Comparison of ENCODE assay signal across 8 mouse cellular contexts in the genomic region with DNA sequence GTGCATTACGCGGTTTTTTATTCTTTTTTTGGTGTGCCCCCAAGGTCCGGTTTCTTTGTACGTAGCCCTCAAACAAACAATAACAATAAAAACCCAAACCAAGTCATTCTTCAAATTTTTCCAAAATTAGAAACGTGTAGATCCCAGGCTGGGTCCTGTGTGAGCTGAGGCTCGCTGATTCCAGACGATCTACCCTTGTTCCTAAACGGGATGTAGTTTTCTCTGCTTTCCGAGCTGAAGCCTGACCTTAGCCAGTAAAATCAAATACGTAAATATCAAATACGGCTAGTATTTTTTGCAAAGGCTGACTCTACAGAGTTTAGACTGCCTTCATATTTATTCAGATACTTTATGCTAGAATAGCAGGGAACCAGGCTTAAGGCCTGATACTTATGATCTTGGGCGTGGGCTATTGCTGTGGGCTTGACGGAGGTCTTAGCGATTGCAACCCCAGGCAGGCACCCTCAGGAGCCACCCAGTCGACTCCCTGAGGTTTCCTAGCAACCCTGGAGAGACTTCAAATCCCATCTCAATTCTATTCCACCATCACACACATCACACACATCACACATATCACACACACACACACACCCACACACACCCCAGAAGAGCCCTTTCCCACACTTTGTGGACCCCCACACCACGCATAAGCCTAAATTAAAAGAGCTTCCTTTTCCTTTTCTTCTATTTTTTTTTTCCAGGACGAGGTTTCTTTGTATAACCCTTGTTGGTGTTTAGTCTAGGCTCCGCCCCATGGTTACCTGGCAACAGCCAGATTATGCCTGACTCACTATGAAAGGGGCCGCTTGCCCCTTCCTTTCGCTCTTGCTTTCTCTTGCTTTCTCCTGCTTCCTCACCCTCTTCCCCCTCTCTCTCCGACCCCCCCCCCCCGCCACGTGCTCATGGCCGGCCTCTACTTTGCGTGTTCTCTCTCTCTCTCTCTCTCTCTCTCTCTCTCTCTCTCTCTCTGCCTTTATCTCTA. TPM values are rescaled to one million over a fixed set of nuclear protein-coding genes. Genes with fewer than 3 reads are reported as not detected.
A peak's percentile ranks its signal among the peaks of the same experiment; 100 is the strongest.
DNase-seq lines count a peak whose midpoint lies in the region; ATAC-seq and TF ChIP-seq lines count a peak whose summit lies in the region.

No protein-coding gene starts in this region.

- peaks cover 6% of the 10 kb centered on the region; the same call in 1 of the 2 replicates for H3K79me2 ChIP-seq in heart, adult 2 months (replicated peaks; ENCODE audit: control insufficient read depth, insufficient read depth, low read length)

- H3K9me3 ChIP-seq in limb, embryonic 14.5 days (ENCODE audit: control insufficient read depth, low read length), result no peaks in the 10 kb centered on the region
- H3K9me3 ChIP-seq in midbrain, embryonic 16.5 days (replicated peaks; ENCODE audit: control insufficient read depth, low read length, poor library complexity, severe bottlenecking), result no peaks in the 10 kb centered on the region

- peak; percentile 34; the same call in 1 of the 2 replicates for TF ChIP-seq POLR2A in heart, adult 2 months (IDR thresholded peaks at IDR 0.05; ENCODE audit: insufficient read depth, low read depth, low read length)
- TF ChIP-seq POLR2A in limb, embryonic 14.5 days (IDR thresholded peaks at IDR 0.05; ENCODE audit: borderline replicate concordance, extremely low read depth, insufficient read depth, insufficient read length), result no peak

- peak overlapping the region; percentile 65 for H3K9ac ChIP-seq in heart, adult 2 months (ENCODE audit: low read depth, low read length)
- H3K9ac ChIP-seq in limb, embryonic 14.5 days (ENCODE audit: low read depth, low read length, severe bottlenecking), result peak overlapping the region; percentile 50
- H3K9ac ChIP-seq in midbrain, embryonic 16.5 days (ENCODE audit: low read depth, low read length), result peak overlapping the region; percentile 69

- 4% methylated on average over 24 of the region's 25 CpGs for WGBS in heart, adult 2 months
- WGBS in limb, embryonic 14.5 days, result 10% methylated on average over 24 of the region's 25 CpGs
- WGBS in midbrain, embryonic 16.5 days, result 5% methylated on average over 21 of the region's 25 CpGs

- H3K36me3 ChIP-seq in heart, adult 2 months (ENCODE audit: control insufficient read depth, insufficient read depth, low read length), result peaks cover 9% of the 10 kb centered on the region
- H3K36me3 ChIP-seq in limb, embryonic 14.5 days (ENCODE audit: control insufficient read depth, insufficient read depth, low read length), result no peaks in the 10 kb centered on the region
- no peaks in the 10 kb centered on the region for H3K36me3 ChIP-seq in midbrain, embryonic 16.5 days (ENCODE audit: control insufficient read depth, insufficient read depth, low read length)

- peak overlapping the region; percentile 99 for H3K27ac ChIP-seq in heart, adult 2 months
- peak overlapping the region; percentile 98 for H3K27ac ChIP-seq in limb, embryonic 14.5 days (replicated peaks; ENCODE audit: low read depth, low read length)
- H3K27ac ChIP-seq in midbrain, embryonic 16.5 days (ENCODE audit: low read length), result peak overlapping the region; percentile 100

- H3K27me3 ChIP-seq in heart, adult 2 months (ENCODE audit: control insufficient read depth, insufficient read depth, low read length), result no peaks in the 10 kb centered on the region
- no peaks in the 10 kb centered on the region for H3K27me3 ChIP-seq in limb, embryonic 14.5 days (ENCODE audit: control insufficient read depth, insufficient read depth, low read length)
- no peaks in the 10 kb centered on the region for H3K27me3 ChIP-seq in midbrain, embryonic 16.5 days (ENCODE audit: control insufficient read depth, insufficient read depth, low read depth, low read length)

- peak; percentile 72 to 81 for DNase-seq in urinary bladder, adult 18-20 months (ENCODE audit: low spot score in 2 of 2)
- no peak for DNase-seq in urinary bladder, adult 2 months (ENCODE audit: low spot score)
- DNase-seq in embryo, embryonic 9.5 days (ENCODE audit: extremely low spot score), result peak; percentile 83
- DNase-seq in heart, adult 2 months, result peak; percentile 81 to 87
- peak; percentile 86 for DNase-seq in kidney, adult 18-20 months
- peak; percentile 95 for DNase-seq in limb, embryonic 14.5 days (ENCODE audit: low spot score)
- peak; percentile 42 to 62 for DNase-seq in spleen, postnatal 14 days (ENCODE audit: low spot score in 2 of 2)

- TF ChIP-seq EP300 in heart, adult 2 months (IDR thresholded peaks at IDR 0.05; ENCODE audit: insufficient read depth, low read depth, low read length), result no peak; the same call in 1 of the 2 replicates

- no peak for TF ChIP-seq CTCF in heart, adult 2 months (IDR thresholded peaks at IDR 0.05)

- ATAC-seq in limb, embryonic 14.5 days (ENCODE audit: low FRiP score, low read depth), result peak; percentile 31; the same call in 1 of the 2 replicates
- ATAC-seq in midbrain, embryonic 16.5 days, result peak; percentile 73

- H3K4me1 ChIP-seq in heart, adult 2 months (ENCODE audit: control insufficient read depth, insufficient read depth, low read length), result peaks cover 11% of the 10 kb centered on the region
- H3K4me1 ChIP-seq in limb, embryonic 14.5 days (ENCODE audit: control insufficient read depth, insufficient read depth, low read length), result peaks cover 21% of the 10 kb centered on the region
- peaks cover 33% of the 10 kb centered on the region for H3K4me1 ChIP-seq in midbrain, embryonic 16.5 days (ENCODE audit: control insufficient read depth, insufficient read depth, low read length)

- peak overlapping the region; percentile 59 for H3K4me2 ChIP-seq in limb, embryonic 14.5 days (replicated peaks; ENCODE audit: low read depth, low read length, severe bottlenecking)
- peak overlapping the region; percentile 70 for H3K4me2 ChIP-seq in midbrain, embryonic 16.5 days (ENCODE audit: low read length)

- intact Hi-C loops in heart, adult 2 months (cut with DNase I), result no loop called here

- H3K4me3 ChIP-seq in heart, adult 2 months, result peak overlapping the region; percentile 52
- peak overlapping the region; percentile 38 for H3K4me3 ChIP-seq in limb, embryonic 14.5 days (replicated peaks; ENCODE audit: low read length)
- H3K4me3 ChIP-seq in midbrain, embryonic 16.5 days (ENCODE audit: low read depth, low read length), result peak overlapping the region; percentile 35

RNA-seq across cellular contexts. Expression of a gene that starts 3.9 kb away (rescaled TPM):
- 740 and 949 TPM in 2 replicates for polyA plus RNA-seq in urinary bladder, adult 2 months (2012; rRNA removed)
- total RNA-seq in heart, adult 2 months (2021), result 1,000 to 10,000 TPM in 1 of 2 experiments, 100 to 1,000 TPM in 1; 894 to 1,473 TPM
- 664 and 1,033 TPM in 2 replicates for polyA plus RNA-seq in heart, adult 2 months (2012; rRNA removed)
- polyA plus RNA-seq in limb, embryonic 14.5 days (2012; rRNA removed), result 643 and 660 TPM in 2 replicates
- 949 and 1,033 TPM in 2 replicates for polyA plus RNA-seq in limb, embryonic 14.5 days (2014; fragmentation: Nextera tagmentation; extraction: Ambion mirVana)
- polyA plus RNA-seq in midbrain, embryonic 16.5 days (2015; fragmentation: Nextera tagmentation; extraction: Ambion mirVana), result 1,506 and 1,517 TPM in 2 replicates

RNA-seq across cellular contexts. Expression of a gene that starts 4.8 kb away (rescaled TPM):
- polyA plus RNA-seq in urinary bladder, adult 2 months (2012; rRNA removed), result 0.29 and 0.40 TPM in 2 replicates
- under 1 TPM in 1 of 2 experiments, not detected in 1; 0.21 TPM for total RNA-seq in heart, adult 2 months (2021)
- polyA plus RNA-seq in heart, adult 2 months (2012; rRNA removed), result 0.12 and 0.23 TPM in 2 replicates
- polyA plus RNA-seq in limb, embryonic 14.5 days (2012; rRNA removed), result 0.08 and 0.26 TPM in 2 replicates
- 0.17 and 0.45 TPM in 2 replicates for polyA plus RNA-seq in limb, embryonic 14.5 days (2014; fragmentation: Nextera tagmentation; extraction: Ambion mirVana)
- 0.30 and 0.51 TPM in 2 replicates for polyA plus RNA-seq in midbrain, embryonic 16.5 days (2015; fragmentation: Nextera tagmentation; extraction: Ambion mirVana)

RNA-seq across cellular contexts. Expression of a gene that starts 40.0 kb away (rescaled TPM):
- polyA plus RNA-seq in urinary bladder, adult 2 months (2012; rRNA removed), result 15.7 and 16.8 TPM in 2 replicates
- 10 to 100 TPM; 11.1 to 12.4 TPM for total RNA-seq in heart, adult 2 months (2021)
- 14.8 and 15.7 TPM in 2 replicates for polyA plus RNA-seq in heart, adult 2 months (2012; rRNA removed)
- 21.9 and 25.5 TPM in 2 replicates for polyA plus RNA-seq in limb, embryonic 14.5 days (2012; rRNA removed)
- polyA plus RNA-seq in limb, embryonic 14.5 days (2014; fragmentation: Nextera tagmentation; extraction: Ambion mirVana), result 5.4 and 8.9 TPM in 2 replicates
- polyA plus RNA-seq in midbrain, embryonic 16.5 days (2015; fragmentation: Nextera tagmentation; extraction: Ambion mirVana), result 12.4 and 12.8 TPM in 2 replicates

RNA-seq across cellular contexts. Expression of a gene that starts 47.5 kb away (rescaled TPM):
- 3.5 and 7.5 TPM in 2 replicates for polyA plus RNA-seq in urinary bladder, adult 2 months (2012; rRNA removed)
- total RNA-seq in heart, adult 2 months (2021), result 10 to 100 TPM; 52.2 to 52.4 TPM
- 31.4 and 31.5 TPM in 2 replicates for polyA plus RNA-seq in heart, adult 2 months (2012; rRNA removed)
- 15.0 and 19.7 TPM in 2 replicates for polyA plus RNA-seq in limb, embryonic 14.5 days (2012; rRNA removed)
- 30.0 and 34.5 TPM in 2 replicates for polyA plus RNA-seq in limb, embryonic 14.5 days (2014; fragmentation: Nextera tagmentation; extraction: Ambion mirVana)
- 38.3 and 41.6 TPM in 2 replicates for polyA plus RNA-seq in midbrain, embryonic 16.5 days (2015; fragmentation: Nextera tagmentation; extraction: Ambion mirVana)

RNA-seq across cellular contexts. Expression of a gene that starts 53.0 kb away (rescaled TPM):
- polyA plus RNA-seq in urinary bladder, adult 2 months (2012; rRNA removed), result 75.6 and 92.2 TPM in 2 replicates
- total RNA-seq in heart, adult 2 months (2021), result 10 to 100 TPM; 23.6 to 27.8 TPM
- 55.5 and 77.5 TPM in 2 replicates for polyA plus RNA-seq in heart, adult 2 months (2012; rRNA removed)
- 67.7 and 85.6 TPM in 2 replicates for polyA plus RNA-seq in limb, embryonic 14.5 days (2012; rRNA removed)
- 40.1 and 43.9 TPM in 2 replicates for polyA plus RNA-seq in limb, embryonic 14.5 days (2014; fragmentation: Nextera tagmentation; extraction: Ambion mirVana)
- polyA plus RNA-seq in midbrain, embryonic 16.5 days (2015; fragmentation: Nextera tagmentation; extraction: Ambion mirVana), result 43.8 and 51.6 TPM in 2 replicates
